Mouse (Mus musculus): ENCODE results near the gene Il11ra1.

GRCm38 (mm10) chr4:41712421-41713196 is 12.8 kb downstream of the Il11ra1 start:
- TF ChIP-seq CTCF (IDR thresholded peaks at IDR 0.05; ENCODE audit: control insufficient read depth, insufficient read depth, insufficient read length): no peak
- no peak for TF ChIP-seq MAX (IDR thresholded peaks at IDR 0.05)
- TF ChIP-seq USF1 (IDR thresholded peaks at IDR 0.05; ENCODE audit: low read depth): no peak
- no peak for TF ChIP-seq CEBPB (IDR thresholded peaks at IDR 0.05; ENCODE audit: low read depth)

Measured in C2C12 (cell line).